Mouse (Mus musculus) neural tube, embryonic 12.5 days (tissue): ENCODE measurements around the gene Abhd15. TPM values are rescaled to one million over a fixed set of nuclear protein-coding genes. Genes with fewer than 3 reads are reported as not detected.
A peak's percentile ranks its signal among the peaks of the same experiment; 100 is the strongest.

Experiments
- ATAC-seq: fragments of 200-750 bp; cut with Nextera tagmentation; 2 replicates; pipeline ENCODE4 v1.8.0; 2017; ENCODE audit warnings: low read depth, mild to moderate bottlenecking, moderate TSS enrichment, moderate library complexity; ENCODE audit not compliant: low FRiP score
- H3K27ac ChIP-seq: fragments of 300-500 bp; sonication (generic); 2 replicates; pipeline ENCODE4 v1.5.1; 2016
- H3K27me3 ChIP-seq: fragments of 300-500 bp; sonication (generic); replicated peaks from 2 replicates; pipeline ENCODE4 v1.6.1; 2016; ENCODE audit warnings: mild to moderate bottlenecking
- H3K36me3 ChIP-seq: fragments of 300-500 bp; sonication (generic); 2 replicates; pipeline ENCODE4 v1.6.1; 2016; ENCODE audit warnings: mild to moderate bottlenecking
- H3K4me1 ChIP-seq: fragments of 300-500 bp; sonication (generic); 2 replicates; pipeline ENCODE4 v1.6.1; 2016
- H3K4me2 ChIP-seq: fragments of 300-500 bp; sonication (generic); replicated peaks from 2 replicates; pipeline ENCODE4 v1.6.1; 2016; ENCODE audit warnings: mild to moderate bottlenecking
- H3K4me3 ChIP-seq: fragments of 300-500 bp; sonication (generic); 2 replicates; pipeline ENCODE4 v1.5.1; 2016
- H3K9ac ChIP-seq: fragments of 300-500 bp; sonication (generic); 2 replicates; pipeline ENCODE4 v1.6.1; 2016; ENCODE audit warnings: mild to moderate bottlenecking
- H3K9me3 ChIP-seq: fragments of 300-500 bp; sonication (generic); 2 replicates; pipeline ENCODE4 v1.6.1; 2016; ENCODE audit warnings: mild to moderate bottlenecking
- WGBS: fragments of 180-500 bp; shearing (Covaris S2); methylation state at CpG from one replicate; pipeline ENCODE4 v1.1.7; 2016; 5-methylcytosine and 5-hydroxymethylcytosine counted together
- polyA plus RNA-seq: library from polyadenylated mRNA; unstranded; fragments of >200 nt; fragmentation: Nextera tagmentation; extraction: Ambion mirVana; gene quantifications from 2 replicates; pipeline ENCODE4 v1.2.1, GENCODE M21; 2016

The Abhd15 gene
- polyA plus RNA-seq, 1 experiment from 2014 or later, result 7.1 TPM

GRCm38 (mm10) chr11:77505291-77505980, 9.5 kb upstream of the Abhd15 start:
- WGBS, result 92% methylated on average over 22 of the region's 22 CpGs
- Histone ChIP-seq H3K36me3 (peaks cover 75% of the 10 kb centered on the region), H3K4me1 (peaks cover 15% of the 10 kb centered on the region), H3K27ac (no peak overlapping the region), H3K4me3 (no peak overlapping the region), H3K27me3 (no peaks in the 10 kb centered on the region), H3K9me3 (no peaks in the 10 kb centered on the region), H3K4me2 (no peak overlapping the region), H3K9ac (no peak overlapping the region)
- ATAC-seq, result no peak

GRCm38 (mm10) chr11:77506273-77506672, 8.6 kb upstream of the Abhd15 start:
- H3K9me3 ChIP-seq, result no peaks in the 10 kb centered on the region
- H3K9ac ChIP-seq, result no peak overlapping the region
- no peak overlapping the region for H3K4me2 ChIP-seq
- no peak for ATAC-seq
- H3K4me1 ChIP-seq, result peaks cover 7% of the 10 kb centered on the region
- H3K27me3 ChIP-seq, result no peaks in the 10 kb centered on the region
- H3K36me3 ChIP-seq, result peaks cover 66% of the 10 kb centered on the region
- H3K27ac ChIP-seq, result no peak overlapping the region
- no peak overlapping the region for H3K4me3 ChIP-seq
- WGBS, result 87% methylated on average over 14 of the region's 14 CpGs

GRCm38 (mm10) chr11:77506941-77507340, 8.0 kb upstream of the Abhd15 start:
- 88% methylated on average over 6 of the region's 6 CpGs for WGBS
- no peak overlapping the region for H3K9ac ChIP-seq
- H3K27ac ChIP-seq, result no peak overlapping the region
- H3K36me3 ChIP-seq, result peaks cover 61% of the 10 kb centered on the region
- H3K4me3 ChIP-seq, result no peak overlapping the region
- peaks cover 7% of the 10 kb centered on the region for H3K4me1 ChIP-seq
- H3K27me3 ChIP-seq, result no peaks in the 10 kb centered on the region
- H3K9me3 ChIP-seq, result no peaks in the 10 kb centered on the region
- ATAC-seq, result no peak
- H3K4me2 ChIP-seq, result no peak overlapping the region

- Histone ChIP-seq H3K9ac (no peak overlapping the region), H3K4me3 (no peak overlapping the region), H3K27me3 (no peaks in the 10 kb centered on the region), H3K4me1 (peaks cover 10% of the 10 kb centered on the region), H3K27ac (no peak overlapping the region), H3K9me3 (no peaks in the 10 kb centered on the region), H3K4me2 (no peak overlapping the region), H3K36me3 (peaks cover 57% of the 10 kb centered on the region)
- no peak for ATAC-seq
- 75% methylated on average over 4 of the region's 4 CpGs for WGBS
Measured at GRCm38 (mm10) chr11:77507426-77507825, 7.5 kb upstream of the Abhd15 start.

GRCm38 (mm10) chr11:77508068-77509021, 6.6 kb upstream of the Abhd15 start:
- Histone ChIP-seq H3K36me3 (peaks cover 48% of the 10 kb centered on the region), H3K4me2 (peak overlapping the region; percentile 62), H3K9ac (peak overlapping the region; percentile 48), H3K4me3 (peak overlapping the region; percentile 24; the same call in 1 of the 2 replicates), H3K9me3 (no peaks in the 10 kb centered on the region), H3K27me3 (no peaks in the 10 kb centered on the region), H3K4me1 (peaks cover 14% of the 10 kb centered on the region), H3K27ac (no peak overlapping the region)
- ATAC-seq, result peak; percentile 49; the same call in 1 of the 2 replicates
- 19% methylated on average over 49 of the region's 49 CpGs for WGBS

GRCm38 (mm10) chr11:77511336-77511735, 3.6 kb upstream of the Abhd15 start:
- H3K27me3 ChIP-seq, result peaks cover 18% of the 10 kb centered on the region
- H3K4me2 ChIP-seq, result no peak overlapping the region
- ATAC-seq, result no peak
- 89% methylated on average over 5 of the region's 5 CpGs for WGBS
- no peak overlapping the region for H3K27ac ChIP-seq
- H3K4me1 ChIP-seq, result peaks cover 42% of the 10 kb centered on the region
- H3K4me3 ChIP-seq, result no peak overlapping the region
- H3K36me3 ChIP-seq, result peaks cover 18% of the 10 kb centered on the region
- H3K9me3 ChIP-seq, result no peaks in the 10 kb centered on the region
- no peak overlapping the region for H3K9ac ChIP-seq

- H3K36me3 ChIP-seq, result peaks cover 3% of the 10 kb centered on the region; the same call in 1 of the 2 replicates
- under 1% methylated on average over 70 of the region's 84 CpGs for WGBS
- H3K27ac ChIP-seq, result no peak overlapping the region
- peaks cover 26% of the 10 kb centered on the region for H3K27me3 ChIP-seq
- no peaks in the 10 kb centered on the region for H3K9me3 ChIP-seq
- H3K4me1 ChIP-seq, result peaks cover 40% of the 10 kb centered on the region
- H3K4me3 ChIP-seq, result peak overlapping the region; percentile 58
- ATAC-seq, result peak; percentile 65
- H3K9ac ChIP-seq, result peak overlapping the region; percentile 61
- H3K4me2 ChIP-seq, result peak overlapping the region; percentile 93
Measured at GRCm38 (mm10) chr11:77512891-77513810, 1.8 kb upstream of the Abhd15 start.

GRCm38 (mm10) chr11:77513811-77514170, 1.1 kb upstream of the Abhd15 start:
- no peak for ATAC-seq
- H3K9me3 ChIP-seq, result no peaks in the 10 kb centered on the region
- H3K4me3 ChIP-seq, result peak overlapping the region; percentile 58
- H3K4me2 ChIP-seq, result peak overlapping the region; percentile 93
- peaks cover 36% of the 10 kb centered on the region for H3K4me1 ChIP-seq
- H3K36me3 ChIP-seq, result peaks cover 3% of the 10 kb centered on the region; the same call in 1 of the 2 replicates
- peaks cover 26% of the 10 kb centered on the region for H3K27me3 ChIP-seq
- peak overlapping the region; percentile 35; the same call in 1 of the 2 replicates for H3K9ac ChIP-seq
- WGBS, result 9% methylated on average over 10 of the region's 10 CpGs
- no peak overlapping the region for H3K27ac ChIP-seq

- H3K36me3 ChIP-seq, result peaks cover 3% of the 10 kb centered on the region; the same call in 1 of the 2 replicates
- ATAC-seq, result no peak
- H3K4me2 ChIP-seq, result peak overlapping the region; percentile 93
- no peak overlapping the region for H3K27ac ChIP-seq
- H3K9me3 ChIP-seq, result no peaks in the 10 kb centered on the region
- H3K9ac ChIP-seq, result peak overlapping the region; percentile 58
- H3K4me3 ChIP-seq, result peak overlapping the region; percentile 49
- peaks cover 36% of the 10 kb centered on the region for H3K4me1 ChIP-seq
- H3K27me3 ChIP-seq, result peaks cover 26% of the 10 kb centered on the region
- 5% methylated on average over 19 of the region's 19 CpGs for WGBS
Measured at GRCm38 (mm10) chr11:77514281-77514831, 565 bp upstream of the Abhd15 start.

GRCm38 (mm10) chr11:77515637-77516552, 974 bp downstream of the Abhd15 start, which contains the start of gene Trp53i13:
Trp53i13 (minus strand) TSS chr11:77515980.
- H3K4me2 ChIP-seq, result peak within 1 kb of the TSS; percentile 93
- 6% methylated on average over 39 of the region's 39 CpGs for WGBS
- H3K4me1 ChIP-seq, result peaks cover 39% of the 10 kb centered on the region
- H3K9me3 ChIP-seq, result no peaks in the 10 kb centered on the region
- no peak; the same call in 1 of the 2 replicates for ATAC-seq
- no peak within 1 kb of the TSS for H3K27ac ChIP-seq
- H3K36me3 ChIP-seq, result no peaks in the 10 kb centered on the region
- peak within 1 kb of the TSS; percentile 58 for H3K9ac ChIP-seq
- peak within 1 kb of the TSS; percentile 49 for H3K4me3 ChIP-seq
- H3K27me3 ChIP-seq, result peaks cover 26% of the 10 kb centered on the region
